Comparison of ENCODE assay signal across 8 mouse cellular contexts in the genomic region with DNA sequence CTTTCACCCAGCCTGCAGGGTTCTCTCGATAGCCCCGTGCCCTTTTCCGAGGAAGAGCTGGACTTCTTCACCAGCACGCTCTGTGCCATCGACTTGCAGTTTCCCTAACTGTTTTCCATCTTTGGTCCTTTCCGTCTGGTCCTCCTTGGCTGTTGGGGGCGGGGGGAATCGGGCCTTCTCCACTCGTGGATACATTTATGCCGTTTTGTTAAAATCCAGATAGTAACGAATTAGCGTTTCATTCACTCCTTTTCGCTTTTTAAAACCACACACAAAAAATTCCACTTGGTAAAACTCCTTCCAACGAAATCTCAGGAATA. TPM values are rescaled to one million over a fixed set of nuclear protein-coding genes. Genes with fewer than 3 reads are reported as not detected.
DNase-seq lines count a peak whose midpoint lies in the region; ATAC-seq and TF ChIP-seq lines count a peak whose summit lies in the region.
"Had no signal": no experiment of that assay in that cellular context is flagged by ENCODE, and none has a peak within 500 bp of the region (broad histone marks: within the 10 kb centered on the region; RNA-seq: fewer than 3 reads in every experiment).

No protein-coding gene starts in this region.

- H3K4me2 ChIP-seq in kidney, embryonic 16.5 days (replicated peaks; ENCODE audit: low read depth, low read length), result peak overlapping the region; percentile 80
- peak overlapping the region; percentile 49 for H3K4me2 ChIP-seq in heart, postnatal 0 days (ENCODE audit: low read depth, low read length)
- peak overlapping the region; percentile 42 for H3K4me2 ChIP-seq in liver, embryonic 13.5 days

- 0 out of 2 replicates have a peak, but pooled peaks cover 5% of the 10 kb centered on the region for H3K36me3 ChIP-seq in kidney, embryonic 16.5 days (ENCODE audit: insufficient read depth, low read length)
- H3K36me3 ChIP-seq in heart, postnatal 0 days (replicated peaks; ENCODE audit: control insufficient read depth, insufficient read depth, low read length), result no peaks in the 10 kb centered on the region
- no peaks in the 10 kb centered on the region for H3K36me3 ChIP-seq in liver, embryonic 13.5 days

- peak overlapping the region; percentile 99 for H3K27ac ChIP-seq in kidney, embryonic 16.5 days (ENCODE audit: low read length)
- peak overlapping the region; percentile 91 for H3K27ac ChIP-seq in brown adipose tissue, adult 24 weeks (replicated peaks; ENCODE audit: low read depth, low read length)
- H3K27ac ChIP-seq in heart, postnatal 0 days (ENCODE audit: low read depth), result peak overlapping the region; percentile 62
- H3K27ac ChIP-seq in liver, embryonic 13.5 days, result no peak overlapping the region

- ATAC-seq in kidney, embryonic 16.5 days (ENCODE audit: low FRiP score, low TSS enrichment), result no peak
- ATAC-seq in heart, postnatal 0 days (ENCODE audit: insufficient read depth, low read depth), result 0 out of 2 replicates have a peak, but pooled peaks have one; percentile 27
- no peak for ATAC-seq in liver, embryonic 13.5 days (ENCODE audit: low read depth)

- peak overlapping the region; percentile 73 for H3K4me3 ChIP-seq in kidney, embryonic 16.5 days (ENCODE audit: low read length)
- H3K4me3 ChIP-seq in brown adipose tissue, adult 24 weeks (ENCODE audit: insufficient read depth, low read depth, low read length), result peak overlapping the region; percentile 83
- peak overlapping the region; percentile 46 for H3K4me3 ChIP-seq in heart, postnatal 0 days (ENCODE audit: low read depth, low read length)
- H3K4me3 ChIP-seq in liver, embryonic 13.5 days (replicated peaks), result peak overlapping the region; percentile 50

- no peak for TF ChIP-seq CTCF in heart, postnatal 0 days (IDR thresholded peaks at IDR 0.05; ENCODE audit: low read depth)

- under 1% methylated on average over 14 of the region's 14 CpGs for WGBS in kidney, embryonic 16.5 days
- 4% methylated on average over 14 of the region's 14 CpGs for WGBS in heart, postnatal 0 days
- WGBS in liver, embryonic 13.5 days (ENCODE audit: insufficient replicate concordance), result 6% methylated on average over 14 of the region's 14 CpGs

- DNase-seq in kidney, postnatal 25 days, result no peak
- no peak for DNase-seq in heart, postnatal 0 days (ENCODE audit: low spot score)
- DNase-seq in liver, embryonic 13.5 days, result no peak
- no peak for DNase-seq in left cerebral cortex, adult 8-10 months (ENCODE audit: low spot score in 2 of 2)
- DNase-seq in natural killer cell, adult 2 months (ENCODE audit: low spot score in 2 of 2), result no peak

- H3K9ac ChIP-seq in kidney, embryonic 16.5 days (replicated peaks; ENCODE audit: low read length), result peak overlapping the region; percentile 99
- H3K9ac ChIP-seq in heart, postnatal 0 days (replicated peaks; ENCODE audit: low read depth, low read length), result peak overlapping the region; percentile 54
- peak overlapping the region; percentile 56 for H3K9ac ChIP-seq in liver, embryonic 13.5 days

- H3K9me3 ChIP-seq in kidney, embryonic 16.5 days (ENCODE audit: low read length), result no peaks in the 10 kb centered on the region
- no peaks in the 10 kb centered on the region for H3K9me3 ChIP-seq in heart, postnatal 0 days (replicated peaks; ENCODE audit: control insufficient read depth, low read length)
- H3K9me3 ChIP-seq in liver, embryonic 13.5 days (replicated peaks), result no peaks in the 10 kb centered on the region

- no peaks in the 10 kb centered on the region for H3K27me3 ChIP-seq in kidney, embryonic 16.5 days (ENCODE audit: insufficient read depth, low read length)
- H3K27me3 ChIP-seq in heart, postnatal 0 days (ENCODE audit: control insufficient read depth, insufficient read depth, low read length), result peaks cover 97% of the 10 kb centered on the region
- H3K27me3 ChIP-seq in liver, embryonic 13.5 days, result peaks cover 95% of the 10 kb centered on the region

- no peak for TF ChIP-seq EP300 in heart, postnatal 0 days (IDR thresholded peaks at IDR 0.05; ENCODE audit: low read depth)

- H3K4me1 ChIP-seq in kidney, embryonic 16.5 days (ENCODE audit: insufficient read depth, low read length), result peaks cover 39% of the 10 kb centered on the region
- peaks cover 7% of the 10 kb centered on the region for H3K4me1 ChIP-seq in brown adipose tissue, adult 24 weeks (ENCODE audit: control insufficient read depth, insufficient read depth, insufficient read length, low read length)
- no peaks in the 10 kb centered on the region for H3K4me1 ChIP-seq in heart, postnatal 0 days (ENCODE audit: control insufficient read depth, insufficient read depth)
- H3K4me1 ChIP-seq in liver, embryonic 13.5 days (replicated peaks), result no peaks in the 10 kb centered on the region

RNA-seq across cellular contexts. Expression of gene Hoxb2, which starts 3.2 kb away (rescaled TPM):
- 34.4 and 36.1 TPM in 2 replicates for polyA plus RNA-seq in kidney, embryonic 16.5 days (2015; fragmentation: Nextera tagmentation; extraction: Ambion mirVana)
- polyA plus RNA-seq in brown adipose tissue, adult 24 weeks (2012; ENCODE audit: insufficient read depth, insufficient read length, missing spikeins), result 3.2 and 3.7 TPM in 2 replicates
- total RNA-seq in heart, postnatal 0 days (2014; rRNA removed; ENCODE audit: low replicate concordance), result 1.9 and 3.2 TPM in 2 replicates
- polyA plus RNA-seq in heart, postnatal 0 days (2015; fragmentation: Nextera tagmentation; extraction: Ambion mirVana), result 0.97 and 1.8 TPM in 2 replicates
- polyA plus RNA-seq in liver, embryonic 13.5 days (2015; fragmentation: Nextera tagmentation; extraction: Ambion mirVana), result 1.2 and 1.7 TPM in 2 replicates
- not detected for total RNA-seq in left cerebral cortex, adult 8-10 months (2022)
- total RNA-seq: left cerebral cortex, postnatal 14 days had no signal

RNA-seq across cellular contexts. Expression of gene Hoxb1, which starts 12.1 kb away (rescaled TPM):
- polyA plus RNA-seq in kidney, embryonic 16.5 days (2015; fragmentation: Nextera tagmentation; extraction: Ambion mirVana), result 0.08 and 0.12 TPM in 2 replicates
- polyA plus RNA-seq in brown adipose tissue, adult 24 weeks (2012; ENCODE audit: insufficient read depth, insufficient read length, missing spikeins), result not detected in 2 replicates
- total RNA-seq in heart, postnatal 0 days (2014; rRNA removed; ENCODE audit: low replicate concordance), result not detected in 2 replicates
- polyA plus RNA-seq in heart, postnatal 0 days (2015; fragmentation: Nextera tagmentation; extraction: Ambion mirVana), result not detected in 2 replicates
- polyA plus RNA-seq in liver, embryonic 13.5 days (2015; fragmentation: Nextera tagmentation; extraction: Ambion mirVana), result 0.05 and 0.08 TPM in 2 replicates
- total RNA-seq in left cerebral cortex, adult 8-10 months (2022), result not detected
- total RNA-seq: left cerebral cortex, postnatal 14 days had no signal

RNA-seq across cellular contexts. Expression of gene Hoxb3, which starts 30.4 kb away (rescaled TPM):
- polyA plus RNA-seq in kidney, embryonic 16.5 days (2015; fragmentation: Nextera tagmentation; extraction: Ambion mirVana), result 3.7 and 4.3 TPM in 2 replicates
- 1.7 and 2.0 TPM in 2 replicates for polyA plus RNA-seq in brown adipose tissue, adult 24 weeks (2012; ENCODE audit: insufficient read depth, insufficient read length, missing spikeins)
- 0.08 and 0.66 TPM in 2 replicates for total RNA-seq in heart, postnatal 0 days (2014; rRNA removed; ENCODE audit: low replicate concordance)
- polyA plus RNA-seq in heart, postnatal 0 days (2015; fragmentation: Nextera tagmentation; extraction: Ambion mirVana), result 0.15 and 0.32 TPM in 2 replicates
- polyA plus RNA-seq in liver, embryonic 13.5 days (2015; fragmentation: Nextera tagmentation; extraction: Ambion mirVana), result 0.08 and 0.13 TPM in 2 replicates
- total RNA-seq in left cerebral cortex, adult 8-10 months (2022), result not detected
- total RNA-seq: left cerebral cortex, postnatal 14 days had no signal

RNA-seq across cellular contexts. Expression of gene Hoxb4, which starts 35.4 kb away (rescaled TPM):
- 4.1 and 6.2 TPM in 2 replicates for polyA plus RNA-seq in kidney, embryonic 16.5 days (2015; fragmentation: Nextera tagmentation; extraction: Ambion mirVana)
- 6.0 and 6.4 TPM in 2 replicates for polyA plus RNA-seq in brown adipose tissue, adult 24 weeks (2012; ENCODE audit: insufficient read depth, insufficient read length, missing spikeins)
- total RNA-seq in heart, postnatal 0 days (2014; rRNA removed; ENCODE audit: low replicate concordance), result 0.39 and 2.3 TPM in 2 replicates
- polyA plus RNA-seq in heart, postnatal 0 days (2015; fragmentation: Nextera tagmentation; extraction: Ambion mirVana), result 0.19 and 0.25 TPM in 2 replicates
- 0.16 and 0.20 TPM in 2 replicates for polyA plus RNA-seq in liver, embryonic 13.5 days (2015; fragmentation: Nextera tagmentation; extraction: Ambion mirVana)
- total RNA-seq in left cerebral cortex, adult 8-10 months (2022), result under 1 TPM in 1 of 4 experiments, not detected in 3; 0.11 TPM
- total RNA-seq: left cerebral cortex, postnatal 14 days had no signal

RNA-seq across cellular contexts. Expression of gene Hoxb5, which starts 50.3 kb away (rescaled TPM):
- 19.2 and 24.3 TPM in 2 replicates for polyA plus RNA-seq in kidney, embryonic 16.5 days (2015; fragmentation: Nextera tagmentation; extraction: Ambion mirVana)
- polyA plus RNA-seq in brown adipose tissue, adult 24 weeks (2012; ENCODE audit: insufficient read depth, insufficient read length, missing spikeins), result 1.1 and 1.2 TPM in 2 replicates
- 0.19 TPM in 1 of 2 replicates, not detected in the other for total RNA-seq in heart, postnatal 0 days (2014; rRNA removed; ENCODE audit: low replicate concordance)
- 0.08 and 0.25 TPM in 2 replicates for polyA plus RNA-seq in heart, postnatal 0 days (2015; fragmentation: Nextera tagmentation; extraction: Ambion mirVana)
- 0.44 and 0.58 TPM in 2 replicates for polyA plus RNA-seq in liver, embryonic 13.5 days (2015; fragmentation: Nextera tagmentation; extraction: Ambion mirVana)
- not detected for total RNA-seq in left cerebral cortex, adult 8-10 months (2022)
- total RNA-seq: left cerebral cortex, postnatal 14 days had no signal
